Mouse (Mus musculus): ENCODE measurements around the gene Lsm3. TPM values are rescaled to one million over a fixed set of nuclear protein-coding genes. Genes with fewer than 3 reads are reported as not detected.

The Lsm3 gene
- polyA plus RNA-seq, 1 experiment from 2014 or later: 121 TPM

- ATAC-seq (ENCODE audit: low FRiP score, low TSS enrichment) (no peak), DNase-seq (ENCODE audit: low spot score) (no peak)
- H3K4me2 ChIP-seq (replicated peaks; ENCODE audit: low read depth): no peak overlapping the region
- no peaks in the 10 kb centered on the region for H3K4me1 ChIP-seq (replicated peaks; ENCODE audit: control insufficient read depth, insufficient read depth)
- H3K9ac ChIP-seq (ENCODE audit: low read length): no peak overlapping the region
- no peak overlapping the region for H3K4me3 ChIP-seq (ENCODE audit: low read depth, low read length)
- no peak for TF ChIP-seq CTCF (IDR thresholded peaks at IDR 0.05; ENCODE audit: low read depth)
- no peak for TF ChIP-seq EP300 (optimal IDR thresholded peaks at IDR 0.05)
- H3K27me3 ChIP-seq (ENCODE audit: control insufficient read depth, insufficient read depth, low read length): no peaks in the 10 kb centered on the region
- whole genome bisulfite sequencing: 90% methylated on average over 15 of the region's 15 CpGs
- no peaks in the 10 kb centered on the region for H3K9me3 ChIP-seq (ENCODE audit: control insufficient read depth, low read length)
- peak overlapping the region; percentile 8; the same call in 1 of the 2 replicates for H3K27ac ChIP-seq (replicated peaks)
- H3K36me3 ChIP-seq (ENCODE audit: control insufficient read depth, insufficient read depth, low read length): peaks cover 28% of the 10 kb centered on the region
Measured at GRCm38 (mm10) chr6:91486736-91487453, 28.8 kb upstream of the Lsm3 start.

- Histone ChIP-seq H3K4me3 (ENCODE audit: low read depth, low read length) (no peak overlapping the region), H3K27me3 (ENCODE audit: control insufficient read depth, insufficient read depth, low read length) (no peaks in the 10 kb centered on the region), H3K4me1 (replicated peaks; ENCODE audit: control insufficient read depth, insufficient read depth) (no peaks in the 10 kb centered on the region), H3K9me3 (ENCODE audit: control insufficient read depth, low read length) (no peaks in the 10 kb centered on the region), H3K27ac (replicated peaks) (peak overlapping the region; percentile 79), H3K4me2 (replicated peaks; ENCODE audit: low read depth) (no peak overlapping the region), H3K9ac (ENCODE audit: low read length) (no peak overlapping the region), H3K36me3 (ENCODE audit: control insufficient read depth, insufficient read depth, low read length) (peaks cover 22% of the 10 kb centered on the region)
- peak; percentile 38 for DNase-seq (ENCODE audit: low spot score)
- TF ChIP-seq EP300 (optimal IDR thresholded peaks at IDR 0.05): peak; percentile 54
- TF ChIP-seq CTCF (IDR thresholded peaks at IDR 0.05; ENCODE audit: low read depth): no peak
- WGBS: 51% methylated on average over 9 of the region's 9 CpGs
- peak; percentile 86 for ATAC-seq (ENCODE audit: low FRiP score, low TSS enrichment)
Measured at GRCm38 (mm10) chr6:91488496-91489212, 27.1 kb upstream of the Lsm3 start.

- TF ChIP-seq CTCF (IDR thresholded peaks at IDR 0.05; ENCODE audit: low read depth) (no peak), EP300 (optimal IDR thresholded peaks at IDR 0.05) (no peak)
- Histone ChIP-seq H3K9ac (ENCODE audit: low read length) (no peak overlapping the region), H3K4me3 (ENCODE audit: low read depth, low read length) (no peak overlapping the region), H3K4me1 (replicated peaks; ENCODE audit: control insufficient read depth, insufficient read depth) (no peaks in the 10 kb centered on the region), H3K27me3 (ENCODE audit: control insufficient read depth, insufficient read depth, low read length) (no peaks in the 10 kb centered on the region), H3K27ac (replicated peaks) (peak overlapping the region; percentile 61), H3K9me3 (ENCODE audit: control insufficient read depth, low read length) (no peaks in the 10 kb centered on the region), H3K4me2 (replicated peaks; ENCODE audit: low read depth) (no peak overlapping the region), H3K36me3 (ENCODE audit: control insufficient read depth, insufficient read depth, low read length) (peaks cover 27% of the 10 kb centered on the region)
- no peak for DNase-seq (ENCODE audit: low spot score)
- 77% methylated on average over 10 of the region's 10 CpGs for WGBS
- no peak for ATAC-seq (ENCODE audit: low FRiP score, low TSS enrichment)
Measured at GRCm38 (mm10) chr6:91489872-91490271, 25.9 kb upstream of the Lsm3 start.

- Histone ChIP-seq H3K27me3 (ENCODE audit: control insufficient read depth, insufficient read depth, low read length) (no peaks in the 10 kb centered on the region), H3K9me3 (ENCODE audit: control insufficient read depth, low read length) (no peaks in the 10 kb centered on the region), H3K4me1 (replicated peaks; ENCODE audit: control insufficient read depth, insufficient read depth) (no peaks in the 10 kb centered on the region), H3K36me3 (ENCODE audit: control insufficient read depth, insufficient read depth, low read length) (peaks cover 22% of the 10 kb centered on the region), H3K4me2 (replicated peaks; ENCODE audit: low read depth) (no peak overlapping the region), H3K27ac (replicated peaks) (no peak overlapping the region), H3K9ac (ENCODE audit: low read length) (no peak overlapping the region), H3K4me3 (ENCODE audit: low read depth, low read length) (no peak overlapping the region)
- no peak for TF ChIP-seq CTCF (IDR thresholded peaks at IDR 0.05; ENCODE audit: low read depth)
- no peak for TF ChIP-seq EP300 (optimal IDR thresholded peaks at IDR 0.05)
- DNase-seq (ENCODE audit: low spot score) (no peak), ATAC-seq (ENCODE audit: low FRiP score, low TSS enrichment) (no peak)
- 59% methylated on average over 6 of the region's 6 CpGs for WGBS
Measured at GRCm38 (mm10) chr6:91491004-91491403, 24.7 kb upstream of the Lsm3 start.

- Histone ChIP-seq H3K9me3 (ENCODE audit: control insufficient read depth, low read length) (no peaks in the 10 kb centered on the region), H3K27ac (replicated peaks) (no peak overlapping the region), H3K4me3 (ENCODE audit: low read depth, low read length) (no peak overlapping the region), H3K9ac (ENCODE audit: low read length) (no peak overlapping the region), H3K4me2 (replicated peaks; ENCODE audit: low read depth) (no peak overlapping the region), H3K4me1 (replicated peaks; ENCODE audit: control insufficient read depth, insufficient read depth) (no peaks in the 10 kb centered on the region), H3K27me3 (ENCODE audit: control insufficient read depth, insufficient read depth, low read length) (no peaks in the 10 kb centered on the region), H3K36me3 (ENCODE audit: control insufficient read depth, insufficient read depth, low read length) (peaks cover 15% of the 10 kb centered on the region)
- WGBS: 82% methylated on average over 10 of the region's 10 CpGs
- ATAC-seq (ENCODE audit: low FRiP score, low TSS enrichment) (no peak), DNase-seq (ENCODE audit: low spot score) (no peak)
- TF ChIP-seq EP300 (optimal IDR thresholded peaks at IDR 0.05): no peak
- no peak for TF ChIP-seq CTCF (IDR thresholded peaks at IDR 0.05; ENCODE audit: low read depth)
Measured at GRCm38 (mm10) chr6:91493053-91493452, 22.7 kb upstream of the Lsm3 start.

- no peaks in the 10 kb centered on the region for H3K9me3 ChIP-seq (ENCODE audit: control insufficient read depth, low read length)
- H3K4me3 ChIP-seq (ENCODE audit: low read depth, low read length): no peak overlapping the region
- WGBS: 85% methylated on average over 8 of the region's 8 CpGs
- no peak overlapping the region for H3K4me2 ChIP-seq (replicated peaks; ENCODE audit: low read depth)
- TF ChIP-seq CTCF (IDR thresholded peaks at IDR 0.05; ENCODE audit: low read depth): no peak
- no peak for TF ChIP-seq EP300 (optimal IDR thresholded peaks at IDR 0.05)
- no peaks in the 10 kb centered on the region for H3K4me1 ChIP-seq (replicated peaks; ENCODE audit: control insufficient read depth, insufficient read depth)
- no peaks in the 10 kb centered on the region for H3K27me3 ChIP-seq (ENCODE audit: control insufficient read depth, insufficient read depth, low read length)
- no peak overlapping the region for H3K9ac ChIP-seq (ENCODE audit: low read length)
- peaks cover 24% of the 10 kb centered on the region for H3K36me3 ChIP-seq (ENCODE audit: control insufficient read depth, insufficient read depth, low read length)
- H3K27ac ChIP-seq (replicated peaks): no peak overlapping the region
- no peak for ATAC-seq (ENCODE audit: low FRiP score, low TSS enrichment)
- no peak for DNase-seq (ENCODE audit: low spot score)
Measured at GRCm38 (mm10) chr6:91494526-91494925, 21.2 kb upstream of the Lsm3 start.
